Mouse (Mus musculus): ENCODE results near the gene Ovca2.

Gene Ovca2

DNA sequence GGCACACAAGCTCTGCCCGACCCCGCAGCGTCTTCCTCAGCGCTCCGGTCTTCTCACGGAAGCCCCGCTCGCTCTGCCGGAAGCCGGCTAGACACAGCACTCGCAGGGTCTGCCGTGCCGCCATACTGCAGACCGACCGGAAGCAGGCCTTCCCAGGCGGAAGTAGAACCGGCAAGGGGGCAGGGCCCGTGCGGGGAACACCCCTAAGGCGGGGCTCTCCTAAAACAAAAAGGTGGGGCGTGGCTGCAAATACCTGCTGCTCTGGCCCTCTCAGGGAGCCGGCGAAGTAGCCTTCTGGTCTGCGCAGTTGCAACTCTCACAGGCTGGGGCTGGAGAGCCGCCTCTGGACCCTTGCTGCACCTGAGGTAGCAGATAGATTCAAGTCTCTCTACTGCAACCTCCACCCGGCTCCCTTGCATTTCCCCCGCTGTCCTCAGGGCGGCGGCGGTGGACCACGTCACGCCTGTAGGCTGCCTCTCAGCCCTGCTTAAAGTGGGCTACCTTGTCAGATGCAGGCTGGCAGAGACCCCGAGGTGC, at the start of gene Ovca2:
Gene Ovca2, minus strand, starts transcription at position 164 of the 537 bp plus-strand sequence.
- DNase-seq (ENCODE audit: low read depth, low spot score) = peak; percentile 95

DNA sequence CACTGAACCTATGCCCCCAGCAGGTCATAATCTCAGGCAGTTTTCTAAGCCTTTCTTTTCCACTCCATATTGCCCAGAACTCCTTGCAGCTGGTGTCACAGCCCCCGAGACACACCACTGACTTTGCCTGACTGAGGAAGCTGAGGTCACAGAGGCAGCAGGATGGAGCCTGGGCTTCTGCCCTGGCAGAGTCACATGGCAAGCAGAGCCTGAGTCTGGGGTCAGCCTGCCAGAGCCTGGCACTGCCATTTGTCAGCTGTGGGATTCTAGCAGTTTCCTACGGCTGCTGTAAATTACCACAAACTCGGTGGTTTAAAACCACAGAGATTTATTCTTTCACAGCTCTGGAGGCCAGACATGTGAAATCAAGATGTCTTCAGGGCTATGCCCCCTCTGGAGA, 49.0 kb upstream of the Ovca2 start:
- DNase-seq (ENCODE audit: low read depth, low spot score) = no peak

DNA sequence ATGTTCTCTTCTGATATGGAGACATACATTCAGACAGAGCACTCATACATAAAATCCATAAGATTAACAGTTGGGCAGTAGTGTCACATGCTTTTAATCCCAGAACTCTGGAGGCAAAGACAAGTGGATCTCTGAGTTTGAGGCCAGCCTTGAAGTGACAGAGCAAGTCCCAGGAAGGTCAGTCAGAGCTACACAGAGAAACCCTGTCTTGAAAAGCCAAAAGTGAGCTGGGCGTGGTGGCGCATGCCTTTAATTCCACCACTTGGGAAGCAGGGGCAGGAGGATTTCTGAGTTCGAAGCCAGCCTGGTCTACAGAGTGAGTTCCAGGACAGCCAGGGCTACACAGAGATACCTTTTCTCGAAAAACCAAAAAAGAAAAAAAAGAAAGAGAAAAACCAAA, 46.2 kb upstream of the Ovca2 start:
- no peak for DNase-seq (ENCODE audit: low read depth, low spot score)

DNA sequence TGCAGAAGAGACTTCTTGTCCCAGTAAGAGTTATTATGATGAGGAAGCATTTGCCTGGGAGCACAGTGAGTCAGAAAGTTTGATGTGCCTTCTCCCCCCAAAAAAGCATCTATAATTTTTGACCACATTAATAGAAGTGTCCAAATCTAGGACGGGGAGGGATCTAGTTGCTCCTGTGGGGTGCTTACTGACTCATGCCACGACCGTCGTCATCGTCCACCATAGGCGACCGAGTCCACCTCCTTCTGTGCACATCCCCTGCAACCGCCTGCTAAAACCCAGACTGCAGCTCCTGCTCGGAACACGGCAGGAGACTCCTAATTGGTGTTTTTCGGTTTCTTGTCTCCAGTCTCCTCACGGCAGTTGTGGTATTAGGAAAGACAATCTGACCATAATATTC, 45.4 kb upstream of the Ovca2 start:
- DNase-seq (ENCODE audit: low read depth, low spot score) = no peak

DNA sequence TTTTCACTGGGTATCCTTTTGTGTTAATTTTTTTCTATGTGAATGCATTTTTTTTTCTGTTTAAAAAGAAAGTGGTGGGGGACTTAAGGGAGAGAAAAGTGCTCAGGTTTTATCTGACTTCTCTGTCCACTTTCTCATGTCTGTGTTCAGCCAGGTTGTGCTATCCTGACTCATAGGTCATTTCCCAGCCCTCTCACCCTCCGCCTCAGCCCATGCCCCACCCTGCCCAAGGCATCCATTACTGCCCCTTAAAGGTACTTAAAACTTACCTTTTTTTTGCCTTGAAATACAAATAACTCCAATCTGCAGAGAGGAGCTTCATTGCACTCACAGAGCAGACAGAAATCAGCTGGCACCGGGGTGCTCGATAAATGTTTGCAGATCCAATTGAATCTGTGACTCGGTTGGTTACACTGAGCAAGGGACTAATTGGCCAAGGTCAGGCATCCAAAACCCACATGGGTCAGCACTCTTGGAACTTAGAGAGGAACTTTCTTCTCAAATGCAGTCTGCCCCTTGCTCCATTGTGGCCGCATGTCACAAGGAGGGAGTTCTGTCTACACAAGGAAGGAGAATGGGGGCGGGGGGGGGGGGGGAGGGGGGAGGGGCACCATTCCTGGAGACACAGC, 42.0 kb upstream of the Ovca2 start:
- DNase-seq (ENCODE audit: low read depth, low spot score) = no peak

DNA sequence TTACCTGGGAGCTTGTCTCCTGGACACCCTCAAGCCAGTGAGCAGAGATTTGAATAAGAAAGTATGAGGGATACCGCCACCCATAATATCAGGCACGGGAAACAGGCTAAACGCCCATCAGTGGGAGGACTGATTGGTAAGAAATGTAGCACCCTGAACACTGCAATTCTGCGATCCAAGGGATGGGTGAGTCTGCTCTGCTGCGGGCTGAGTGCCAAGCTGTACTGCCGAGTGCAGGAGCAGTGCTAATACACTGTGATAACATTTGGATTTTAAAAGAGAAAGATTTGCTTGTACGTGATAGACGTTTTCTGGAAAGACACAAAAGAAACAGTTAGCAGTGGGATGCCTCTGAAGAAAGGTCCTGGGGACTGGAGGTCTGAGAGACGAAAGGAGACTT, 41.5 kb upstream of the Ovca2 start:
- no peak for DNase-seq (ENCODE audit: low read depth, low spot score)

DNA sequence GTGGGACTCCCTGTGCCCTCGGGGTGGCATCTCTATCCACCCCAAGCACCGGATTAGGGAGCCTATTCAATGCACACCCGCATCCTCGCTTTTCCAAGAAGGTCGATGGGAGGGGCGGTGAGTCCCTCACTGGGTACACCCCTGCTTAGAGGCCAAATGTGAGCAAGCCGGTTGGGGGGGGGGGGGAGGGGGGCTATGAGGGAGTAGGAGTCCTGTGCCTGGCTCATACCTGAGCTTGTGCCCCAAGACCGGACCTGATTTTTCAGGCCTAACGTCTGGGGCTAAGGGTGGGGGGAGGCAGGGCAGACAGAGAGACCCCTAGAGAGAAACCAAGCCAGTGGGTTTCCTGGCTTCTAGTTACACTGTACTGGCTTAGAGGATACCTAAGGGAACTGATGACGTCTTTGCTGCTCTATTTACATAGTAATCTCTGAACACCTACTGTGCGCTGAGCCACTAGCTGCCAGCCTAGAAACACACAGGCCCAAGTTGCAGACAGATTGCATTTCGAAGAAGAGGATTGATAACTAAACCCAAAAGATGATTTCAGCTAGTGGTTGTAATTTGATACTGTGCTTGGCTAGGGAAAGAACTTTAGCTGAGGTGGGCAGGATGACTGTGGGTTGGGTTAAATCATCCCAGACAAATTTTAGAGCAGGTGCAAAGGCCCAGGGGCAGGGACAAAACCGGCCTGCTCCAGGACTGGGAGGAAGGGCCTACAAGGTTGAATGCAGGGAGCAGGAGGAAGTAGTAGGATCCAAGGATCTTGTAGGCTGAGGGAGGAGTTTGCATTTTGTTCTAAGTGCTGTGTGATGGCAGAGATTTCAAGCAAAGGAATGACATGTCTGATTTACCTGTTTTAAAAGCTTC, 35.7 kb upstream of the Ovca2 start:
- DNase-seq (ENCODE audit: low read depth, low spot score) = no peak

DNA sequence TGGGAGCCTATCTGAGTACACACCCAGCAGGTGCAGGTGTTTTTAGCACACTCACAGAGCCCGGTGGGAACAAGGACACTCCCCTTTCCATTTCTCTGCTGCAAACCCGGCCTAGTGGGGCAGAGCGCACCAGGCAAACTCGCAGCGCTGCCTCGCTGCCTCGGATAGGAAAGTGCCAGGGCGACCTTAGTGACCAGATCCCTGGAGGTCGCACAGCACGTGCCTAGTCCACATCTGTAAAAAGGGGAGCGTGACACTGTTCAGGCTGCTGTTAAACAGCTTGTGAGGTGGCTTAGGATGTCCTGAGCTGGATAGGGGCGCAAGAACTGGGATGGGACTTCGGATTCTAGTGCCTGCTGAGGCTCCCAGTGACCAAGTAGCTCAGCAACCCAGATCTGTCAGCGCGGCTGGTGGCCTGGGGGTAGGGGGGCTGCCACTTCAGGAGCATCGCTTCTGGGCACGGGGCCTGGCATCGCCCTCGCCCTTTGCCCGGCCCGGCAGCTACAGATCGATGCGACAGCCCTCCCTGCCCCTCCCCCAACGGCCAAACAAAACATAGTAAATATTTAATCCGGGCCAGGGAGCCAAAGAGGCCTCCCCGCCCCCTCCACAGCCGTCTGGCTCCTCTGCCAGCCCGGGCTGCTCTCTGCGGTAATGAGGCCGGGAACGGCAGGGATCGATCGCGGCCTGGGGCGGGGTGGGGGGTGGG, 34.9 kb upstream of the Ovca2 start:
- no peak for DNase-seq (ENCODE audit: low read depth, low spot score)

DNA sequence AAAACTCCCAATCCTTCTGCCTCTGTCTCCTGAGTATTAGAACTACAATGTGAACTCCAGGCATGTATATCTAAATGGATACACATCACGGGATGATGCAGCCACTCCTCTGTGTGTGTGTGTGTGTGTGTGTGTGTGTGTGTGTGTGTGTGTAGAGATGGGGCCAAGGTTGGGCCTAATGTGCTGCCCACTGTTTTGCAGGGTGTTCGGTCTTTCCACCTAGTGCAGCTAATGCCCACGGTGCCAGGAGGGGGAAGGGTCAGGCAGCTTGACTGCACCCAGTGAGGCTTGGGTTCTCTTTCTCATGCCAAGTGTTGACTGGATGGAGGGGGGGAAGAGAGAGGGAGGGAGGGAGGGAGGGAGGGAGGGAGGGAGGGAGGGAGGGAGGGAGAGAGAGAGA, 34.2 kb upstream of the Ovca2 start:
- no peak for DNase-seq (ENCODE audit: low read depth, low spot score)

DNA sequence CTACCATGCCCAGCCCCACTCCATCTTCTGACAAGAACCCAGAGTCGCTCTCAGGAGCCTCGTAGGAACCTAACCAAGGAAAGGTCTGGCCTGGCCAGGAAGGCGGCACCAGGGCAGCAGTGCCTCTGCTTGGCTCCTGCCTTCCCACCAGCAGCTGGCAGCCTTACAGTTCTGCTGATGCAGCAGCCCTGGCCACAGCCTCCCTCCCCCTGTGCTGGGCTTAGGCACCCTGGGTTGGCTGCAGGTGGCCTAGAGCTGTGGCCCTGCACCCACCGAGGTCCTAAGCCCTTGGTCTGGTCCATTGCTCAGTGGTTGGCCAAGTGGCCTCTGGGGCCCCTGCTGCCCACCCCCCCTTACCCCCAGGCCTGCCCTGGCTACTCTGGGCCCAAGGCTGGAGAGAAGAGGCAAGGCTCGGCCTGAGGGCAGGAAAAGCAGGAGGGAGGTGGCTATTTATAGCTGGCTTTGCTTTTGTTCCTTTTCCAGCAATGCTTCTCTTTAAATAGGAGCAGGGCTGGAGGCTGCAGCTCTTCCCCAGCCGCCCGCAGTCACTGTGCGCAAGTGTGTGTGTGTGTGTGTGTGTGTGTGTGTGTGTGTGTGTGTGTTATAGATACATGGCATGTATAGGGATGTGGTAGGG, 33.5 kb upstream of the Ovca2 start:
- DNase-seq (ENCODE audit: low read depth, low spot score) = no peak

DNA sequence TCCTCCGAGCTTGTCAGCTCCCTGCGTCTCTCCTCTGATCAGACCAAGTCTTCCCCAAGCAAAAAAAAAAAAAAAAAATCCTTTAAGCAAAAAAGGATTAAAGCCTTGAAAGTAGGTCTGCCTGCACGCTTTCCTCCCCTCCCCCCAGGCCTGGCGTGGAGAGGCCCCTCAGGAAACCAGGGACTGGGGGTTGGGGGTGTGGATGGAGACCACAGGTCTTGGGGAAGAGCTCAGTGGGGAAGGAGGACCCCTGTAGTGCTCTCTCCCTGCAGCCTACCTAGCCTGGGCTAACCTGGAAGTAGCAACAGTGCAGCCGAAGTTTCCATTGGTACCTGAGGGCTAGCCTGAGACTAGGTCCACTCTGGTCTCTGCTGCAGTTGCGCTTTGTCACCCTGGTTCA, 32.1 kb upstream of the Ovca2 start:
- DNase-seq (ENCODE audit: low read depth, low spot score) = no peak

DNA sequence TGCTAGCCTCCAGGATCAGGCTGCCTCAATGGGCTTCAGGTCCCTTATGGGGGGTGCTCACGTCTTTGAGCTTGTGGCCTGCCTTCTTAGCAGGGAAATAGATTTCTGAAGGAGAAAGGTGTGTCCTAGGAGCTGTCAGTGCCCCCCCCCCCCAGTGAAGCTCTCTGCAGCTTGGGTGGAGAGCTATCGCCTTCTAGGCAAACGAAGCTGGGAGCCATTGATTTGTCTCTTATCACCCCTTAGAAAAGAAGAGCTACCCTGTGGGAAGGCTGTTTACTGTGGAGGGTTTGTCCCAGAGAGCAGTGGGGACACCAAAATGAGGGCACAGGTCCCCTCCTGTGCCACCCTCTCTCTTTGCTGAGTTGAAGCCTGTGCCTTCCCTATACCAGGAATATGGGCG, 31.5 kb upstream of the Ovca2 start:
- DNase-seq (ENCODE audit: low read depth, low spot score) = no peak

DNA sequence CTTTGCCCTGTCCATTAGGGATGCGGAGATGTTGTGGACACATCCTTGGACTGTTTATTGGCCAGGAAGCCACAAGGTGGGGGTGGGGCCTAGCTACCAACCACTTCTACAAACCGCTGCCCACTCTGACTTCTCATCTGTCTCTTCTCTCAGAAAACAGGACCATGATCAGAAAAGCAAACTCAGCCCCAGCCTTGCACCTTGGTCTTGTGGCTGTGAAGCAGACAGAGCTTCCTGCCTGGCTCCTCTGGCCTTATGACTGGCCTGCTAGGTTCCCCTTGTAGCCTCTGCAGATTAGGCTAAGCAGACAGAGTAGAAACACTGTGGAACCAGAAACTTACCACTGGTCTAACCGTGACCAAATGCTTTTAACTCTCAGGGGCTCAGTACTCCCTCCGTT, 30.7 kb upstream of the Ovca2 start:
- DNase-seq (ENCODE audit: low read depth, low spot score) = no peak

DNA sequence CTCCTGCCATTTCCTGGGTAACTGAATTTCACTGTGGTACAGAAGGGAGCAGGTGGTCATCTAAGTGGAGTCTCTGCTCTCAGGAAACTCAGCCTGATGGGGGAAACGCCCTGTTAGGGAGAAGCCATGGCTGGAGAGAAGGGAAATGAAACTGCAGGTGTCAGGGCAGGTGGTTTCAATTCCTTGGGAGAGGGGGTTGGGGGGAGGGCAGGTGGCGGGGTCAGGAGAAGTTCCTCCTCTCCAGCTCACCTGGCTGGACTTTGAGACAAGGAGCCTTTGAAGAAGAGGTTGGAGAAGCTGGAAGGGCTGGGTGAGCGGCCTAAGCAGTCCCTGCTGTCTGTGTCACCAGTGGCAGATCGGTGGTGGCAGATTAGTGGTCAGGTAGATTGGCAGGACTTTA, 27.7 kb upstream of the Ovca2 start:
- DNase-seq (ENCODE audit: low read depth, low spot score) = no peak

DNA sequence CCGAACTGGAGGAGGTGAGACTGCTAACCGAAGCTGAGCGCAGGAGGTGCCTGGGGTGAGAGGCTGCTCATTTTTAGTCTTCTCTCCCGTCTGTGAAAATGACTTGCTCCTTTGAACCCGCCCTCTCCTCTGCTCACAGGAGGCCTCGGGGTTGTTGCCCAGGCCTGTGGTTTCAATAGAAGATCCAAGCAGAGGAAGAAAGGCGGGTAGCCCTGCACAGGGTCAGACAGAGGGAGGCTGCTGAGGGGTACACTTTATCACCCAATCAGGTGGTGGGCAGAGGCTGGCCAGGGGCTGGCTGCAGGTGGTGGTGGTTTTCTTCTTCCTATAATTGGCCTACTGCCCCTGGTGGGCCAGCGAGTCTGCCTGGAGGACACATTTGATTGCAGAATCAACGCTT, 25.8 kb upstream of the Ovca2 start:
- no peak for DNase-seq (ENCODE audit: low read depth, low spot score)

DNA sequence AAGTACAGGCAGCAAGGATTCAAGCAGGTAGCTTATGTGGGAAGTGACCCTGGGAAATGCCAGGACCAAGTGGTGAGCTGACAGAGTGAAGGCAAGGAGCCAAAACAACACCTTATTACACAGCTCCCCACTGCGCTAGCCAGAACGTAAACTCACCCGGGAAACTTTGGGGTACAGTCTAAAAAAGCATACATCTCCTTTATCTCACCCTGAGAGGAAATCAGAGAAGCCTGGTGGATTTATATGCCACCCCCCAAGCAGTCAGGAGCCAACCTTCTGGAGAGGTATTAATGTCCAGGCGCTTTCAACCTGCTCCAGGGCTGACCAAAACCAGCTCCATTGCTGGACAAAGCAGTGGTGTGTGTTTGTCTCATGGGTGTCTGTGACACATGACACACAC, 25.3 kb upstream of the Ovca2 start:
- no peak for DNase-seq (ENCODE audit: low read depth, low spot score)

DNA sequence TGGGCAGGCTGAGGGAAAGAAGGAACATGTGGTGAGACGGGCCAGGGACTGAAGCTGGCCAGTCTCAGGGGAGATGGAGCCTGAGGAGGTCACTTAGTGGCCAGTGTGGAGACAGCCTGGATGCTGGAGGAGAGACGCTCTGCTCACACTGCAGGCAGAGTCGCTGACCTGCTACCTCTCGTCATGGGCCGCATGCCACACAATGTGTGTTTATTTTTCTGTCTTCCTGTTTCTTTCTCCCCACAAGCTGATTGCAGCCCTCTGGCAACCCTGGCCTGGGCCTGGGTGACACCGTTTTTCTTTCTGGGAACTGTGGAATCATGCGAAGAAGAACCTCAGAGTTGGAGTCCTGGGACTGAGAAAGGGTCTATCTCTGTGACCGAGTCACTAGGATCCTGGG, 23.1 kb upstream of the Ovca2 start:
- no peak for DNase-seq (ENCODE audit: low read depth, low spot score)

DNA sequence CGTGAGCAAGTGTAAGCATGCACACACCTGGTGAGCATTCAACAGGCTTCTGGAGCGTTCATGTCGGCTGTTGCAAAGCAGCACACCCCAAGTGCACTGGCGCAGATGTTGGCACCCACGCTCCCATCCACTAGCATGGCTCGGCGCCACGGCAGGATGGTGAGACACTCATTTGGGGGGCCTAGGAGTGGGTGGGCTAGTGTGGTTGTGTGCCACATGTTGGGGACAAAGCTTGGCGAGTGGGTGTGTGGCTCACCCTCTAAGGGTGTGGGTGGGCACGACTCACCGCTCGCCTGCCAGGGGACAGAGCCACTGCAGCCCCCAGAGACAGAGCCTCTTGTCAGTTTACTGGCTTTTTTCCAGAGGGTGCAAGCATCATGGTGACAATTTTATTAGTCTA, 22.3 kb upstream of the Ovca2 start:
- DNase-seq (ENCODE audit: low read depth, low spot score) = no peak

DNA sequence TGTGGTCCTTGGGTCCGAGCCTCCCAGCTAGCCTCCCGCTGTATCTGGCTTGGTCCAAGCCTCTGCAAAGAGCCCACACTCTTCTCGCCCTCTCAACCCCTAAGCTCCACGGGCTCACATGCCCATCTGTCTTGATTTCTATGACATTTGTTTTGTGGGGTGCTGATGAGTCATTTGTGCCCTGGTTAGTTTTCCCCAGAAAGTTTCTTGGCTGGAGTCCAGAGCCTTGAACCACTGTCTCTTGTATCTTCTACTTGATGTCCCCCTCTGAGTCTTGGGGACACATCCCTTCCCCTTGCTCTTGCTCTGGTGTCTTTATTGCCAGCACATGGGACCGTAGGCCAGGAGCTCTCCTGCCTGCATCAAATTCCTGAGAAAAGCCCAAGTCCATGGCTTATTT, 21.3 kb upstream of the Ovca2 start:
- peak; percentile 51 for DNase-seq (ENCODE audit: low read depth, low spot score)

DNA sequence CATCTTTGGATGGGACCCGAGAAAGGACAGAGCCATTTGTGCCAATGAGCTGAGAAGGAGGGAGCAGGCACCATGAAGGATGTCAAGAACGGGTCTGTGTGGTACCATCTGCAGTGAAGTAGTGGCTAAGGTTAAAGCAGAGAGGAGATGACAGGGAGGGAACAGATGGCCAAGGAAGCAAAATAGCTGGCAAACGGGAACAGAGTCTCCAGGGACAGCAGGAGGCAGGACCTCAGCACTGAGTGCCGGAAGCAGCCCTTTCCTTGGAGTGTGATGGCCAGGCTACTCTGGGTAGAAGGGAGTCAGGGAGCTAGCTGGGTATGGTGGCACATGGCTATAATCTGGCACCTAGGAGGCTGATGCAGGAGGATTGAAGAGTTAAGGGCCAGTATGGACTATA, 20.2 kb upstream of the Ovca2 start:
- no peak for DNase-seq (ENCODE audit: low read depth, low spot score)

DNA sequence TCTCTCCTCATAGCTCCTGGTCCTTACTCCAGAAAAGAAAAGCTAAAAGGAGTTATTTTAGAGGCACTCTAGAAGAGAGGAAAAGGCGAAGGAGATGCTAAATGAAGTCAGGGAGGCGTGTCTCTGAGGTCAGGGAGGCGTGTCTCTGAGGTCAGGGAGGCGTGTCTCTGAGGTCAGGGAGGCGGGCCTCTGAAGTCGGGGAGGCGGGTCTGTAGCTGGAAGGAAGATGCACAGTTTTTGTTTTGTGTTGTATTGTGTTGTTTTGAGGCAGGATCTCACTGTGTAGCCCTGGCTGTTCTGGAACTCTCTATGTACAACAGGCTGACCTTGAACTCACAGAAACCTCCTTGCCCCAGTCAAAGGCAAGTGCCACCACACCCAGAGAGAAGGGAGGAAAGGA, 19.3 kb upstream of the Ovca2 start:
- peak; percentile 22 for DNase-seq (ENCODE audit: low read depth, low spot score)

DNA sequence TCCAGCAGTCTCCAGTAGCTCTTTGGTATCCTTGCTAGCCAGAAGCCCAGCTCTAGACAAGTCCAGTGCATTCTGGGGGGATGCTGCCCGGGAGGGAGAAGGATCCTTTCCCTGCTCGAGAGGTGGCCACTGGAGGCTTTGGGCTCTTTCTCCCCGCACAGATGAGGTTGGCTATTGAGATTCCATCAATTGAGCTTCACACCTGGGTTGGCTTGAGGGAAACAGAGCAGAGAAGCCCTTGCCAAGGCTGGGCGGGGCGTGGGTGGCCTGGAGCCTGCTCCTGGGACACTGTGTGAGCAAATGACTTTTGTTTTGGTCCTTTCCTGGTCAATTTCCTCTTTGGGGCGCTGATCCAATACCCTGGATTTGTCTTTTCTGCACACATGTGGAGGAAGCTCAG, 17.5 kb upstream of the Ovca2 start:
- DNase-seq (ENCODE audit: low read depth, low spot score) = no peak
